Mouse (Mus musculus) midbrain, embryonic 11.5 days (tissue): ENCODE results near the gene Wwox. TPM values are rescaled to one million over a fixed set of nuclear protein-coding genes. Genes with fewer than 3 reads are reported as not detected.

Experiments used
- ATAC-seq: fragments of 200-750 bp; cut with Nextera tagmentation; 2 replicates; pipeline ENCODE4 v1.8.0; 2017; ENCODE audit warnings: moderate TSS enrichment, moderate library complexity; ENCODE audit not compliant: low FRiP score
- DNase-seq: peaks from one replicate; pipeline ENCODE4 v3.0.0; 2015; ENCODE audit warnings: low spot score; ENCODE audit errors: missing footprints
- H3K27ac ChIP-seq: fragments of 300-500 bp; sonication (generic); 2 replicates; pipeline ENCODE4 v1.5.1; 2014; ENCODE audit warnings: low read depth, low read length
- H3K27me3 ChIP-seq: fragments of 300-500 bp; sonication (generic); 2 replicates; pipeline ENCODE4 v1.6.1; 2014; ENCODE audit warnings: mild to moderate bottlenecking, low read length, moderate library complexity, mixed read lengths; ENCODE audit not compliant: control insufficient read depth, insufficient read depth
- H3K36me3 ChIP-seq: fragments of 300-500 bp; sonication (generic); 2 replicates; pipeline ENCODE4 v1.6.1; 2014; ENCODE audit warnings: mild to moderate bottlenecking, low read length, moderate library complexity, mixed read lengths; ENCODE audit not compliant: control insufficient read depth, insufficient read depth
- H3K4me1 ChIP-seq: fragments of 300-500 bp; sonication (generic); 2 replicates; pipeline ENCODE4 v1.6.1; 2014; ENCODE audit warnings: low read length; ENCODE audit not compliant: control insufficient read depth, insufficient read depth
- H3K4me2 ChIP-seq: fragments of 300-500 bp; sonication (generic); 2 replicates; pipeline ENCODE4 v1.6.1; 2014; ENCODE audit warnings: mild to moderate bottlenecking, moderate library complexity
- H3K4me3 ChIP-seq: fragments of 300-500 bp; sonication (generic); 2 replicates; pipeline ENCODE4 v1.5.1; 2014; ENCODE audit warnings: low read depth, low read length
- H3K9ac ChIP-seq: fragments of 300-500 bp; sonication (generic); 2 replicates; pipeline ENCODE4 v1.6.1; 2014; ENCODE audit warnings: low read length
- H3K9me3 ChIP-seq: fragments of 300-500 bp; sonication (generic); 2 replicates; pipeline ENCODE4 v1.6.1; 2016; ENCODE audit warnings: low read length; ENCODE audit not compliant: control insufficient read depth
- WGBS: fragments of 180-500 bp; shearing (Covaris S2); extraction: QIAGEN DNeasy Blood & Tissue Kit; methylation state at CpG from one replicate; pipeline ENCODE4 v1.1.7; 2014; 5-methylcytosine and 5-hydroxymethylcytosine counted together
- polyA plus RNA-seq: library from polyadenylated mRNA; unstranded; fragments of >200 nt; fragmentation: Nextera tagmentation; extraction: Ambion mirVana; gene quantifications from 2 replicates; pipeline ENCODE4 v1.2.1, GENCODE M21; 2014

Gene Wwox
- polyA plus RNA-seq, 1 experiment from 2014 or later: 12.1 TPM

- H3K36me3 ChIP-seq: no peaks in the 10 kb centered on the region
- H3K27me3 ChIP-seq: no peaks in the 10 kb centered on the region
- no peak overlapping the region for H3K4me3 ChIP-seq
- no peak overlapping the region for H3K4me2 ChIP-seq
- WGBS: 81% methylated on average over 8 of the region's 8 CpGs
- H3K27ac ChIP-seq: no peak overlapping the region
- no peaks in the 10 kb centered on the region for H3K4me1 ChIP-seq
- ATAC-seq (no peak), DNase-seq (no peak)
- H3K9me3 ChIP-seq: no peaks in the 10 kb centered on the region
- no peak overlapping the region for H3K9ac ChIP-seq
Observed at GRCm38 (mm10) chr8:114548360-114548759, 108.9 kb downstream of the Wwox start.

- WGBS: 72% methylated on average over 6 of the region's 6 CpGs
- Histone ChIP-seq H3K9ac (no peak overlapping the region), H3K27ac (no peak overlapping the region), H3K4me3 (no peak overlapping the region), H3K27me3 (no peaks in the 10 kb centered on the region), H3K36me3 (no peaks in the 10 kb centered on the region), H3K9me3 (no peaks in the 10 kb centered on the region), H3K4me2 (no peak overlapping the region), H3K4me1 (no peaks in the 10 kb centered on the region)
- ATAC-seq (no peak), DNase-seq (no peak)
Observed at GRCm38 (mm10) chr8:114548837-114549236, 109.4 kb downstream of the Wwox start.

- Histone ChIP-seq H3K27me3 (no peaks in the 10 kb centered on the region), H3K27ac (no peak overlapping the region), H3K4me2 (no peak overlapping the region), H3K9me3 (no peaks in the 10 kb centered on the region), H3K36me3 (no peaks in the 10 kb centered on the region), H3K9ac (no peak overlapping the region), H3K4me1 (no peaks in the 10 kb centered on the region), H3K4me3 (no peak overlapping the region)
- no peak for ATAC-seq
- 58% methylated on average over 7 of the region's 7 CpGs for WGBS
- DNase-seq: peak; percentile 88
Observed at GRCm38 (mm10) chr8:114550029-114550428, 110.6 kb downstream of the Wwox start.

GRCm38 (mm10) chr8:114552606-114553005 is 113.2 kb downstream of the Wwox start:
- DNase-seq (no peak), ATAC-seq (no peak)
- 70% methylated on average over 3 of the region's 3 CpGs for WGBS
- H3K9ac ChIP-seq: no peak overlapping the region
- no peaks in the 10 kb centered on the region for H3K4me1 ChIP-seq
- H3K27me3 ChIP-seq: no peaks in the 10 kb centered on the region
- no peak overlapping the region for H3K4me3 ChIP-seq
- no peaks in the 10 kb centered on the region for H3K9me3 ChIP-seq
- H3K4me2 ChIP-seq: no peak overlapping the region
- H3K36me3 ChIP-seq: no peaks in the 10 kb centered on the region
- no peak overlapping the region for H3K27ac ChIP-seq

GRCm38 (mm10) chr8:114554966-114555365 is 115.5 kb downstream of the Wwox start:
- H3K4me2 ChIP-seq: no peak overlapping the region
- H3K27me3 ChIP-seq: no peaks in the 10 kb centered on the region
- no peak overlapping the region for H3K4me3 ChIP-seq
- DNase-seq (no peak), ATAC-seq (no peak)
- H3K9me3 ChIP-seq: no peaks in the 10 kb centered on the region
- no peak overlapping the region for H3K9ac ChIP-seq
- H3K36me3 ChIP-seq: no peaks in the 10 kb centered on the region
- WGBS: 69% methylated on average over 15 of the region's 15 CpGs
- no peak overlapping the region for H3K27ac ChIP-seq
- H3K4me1 ChIP-seq: no peaks in the 10 kb centered on the region

GRCm38 (mm10) chr8:114555491-114556202 is 116.2 kb downstream of the Wwox start:
- Histone ChIP-seq H3K9me3 (no peaks in the 10 kb centered on the region), H3K4me1 (no peaks in the 10 kb centered on the region), H3K4me3 (no peak overlapping the region), H3K36me3 (no peaks in the 10 kb centered on the region), H3K27ac (no peak overlapping the region), H3K27me3 (no peaks in the 10 kb centered on the region), H3K4me2 (no peak overlapping the region), H3K9ac (no peak overlapping the region)
- DNase-seq (no peak), ATAC-seq (no peak)
- 75% methylated on average over 6 of the region's 6 CpGs for WGBS

GRCm38 (mm10) chr8:114561191-114561590 is 121.7 kb downstream of the Wwox start:
- H3K27ac ChIP-seq: no peak overlapping the region
- no peak overlapping the region for H3K9ac ChIP-seq
- H3K9me3 ChIP-seq: no peaks in the 10 kb centered on the region
- no peak overlapping the region for H3K4me3 ChIP-seq
- H3K27me3 ChIP-seq: no peaks in the 10 kb centered on the region
- no peaks in the 10 kb centered on the region for H3K4me1 ChIP-seq
- no peaks in the 10 kb centered on the region for H3K36me3 ChIP-seq
- WGBS: 89% methylated on average over 8 of the region's 8 CpGs
- no peak for ATAC-seq
- no peak overlapping the region for H3K4me2 ChIP-seq
- no peak for DNase-seq

GRCm38 (mm10) chr8:114562486-114562885 is 123.0 kb downstream of the Wwox start:
- no peaks in the 10 kb centered on the region for H3K36me3 ChIP-seq
- no peak overlapping the region for H3K4me3 ChIP-seq
- no peaks in the 10 kb centered on the region for H3K4me1 ChIP-seq
- no peaks in the 10 kb centered on the region for H3K9me3 ChIP-seq
- H3K4me2 ChIP-seq: no peak overlapping the region
- no peak overlapping the region for H3K9ac ChIP-seq
- no peaks in the 10 kb centered on the region for H3K27me3 ChIP-seq
- WGBS: 71% methylated on average over 13 of the region's 13 CpGs
- H3K27ac ChIP-seq: no peak overlapping the region
- DNase-seq (no peak), ATAC-seq (peak; percentile 27; the same call in 1 of the 2 replicates)

GRCm38 (mm10) chr8:114563361-114563760 is 123.9 kb downstream of the Wwox start:
- DNase-seq (no peak), ATAC-seq (no peak)
- Histone ChIP-seq H3K9me3 (no peaks in the 10 kb centered on the region), H3K9ac (no peak overlapping the region), H3K4me1 (no peaks in the 10 kb centered on the region), H3K27ac (no peak overlapping the region), H3K4me3 (no peak overlapping the region), H3K36me3 (no peaks in the 10 kb centered on the region), H3K4me2 (no peak overlapping the region), H3K27me3 (no peaks in the 10 kb centered on the region)
- WGBS: 84% methylated on average over 7 of the region's 7 CpGs
